Mouse (Mus musculus) c-Kit-positive CD71-negative TER-119-negative erythroid progenitor cells, embryonic 14.5 days (primary cell): ENCODE data around the gene Npff.

Experiments
- DNase-seq: peaks from one replicate; pipeline ENCODE4 v3.0.0-alpha.2; 2013; ENCODE audit warnings: low read depth

Npff gene

DNA sequence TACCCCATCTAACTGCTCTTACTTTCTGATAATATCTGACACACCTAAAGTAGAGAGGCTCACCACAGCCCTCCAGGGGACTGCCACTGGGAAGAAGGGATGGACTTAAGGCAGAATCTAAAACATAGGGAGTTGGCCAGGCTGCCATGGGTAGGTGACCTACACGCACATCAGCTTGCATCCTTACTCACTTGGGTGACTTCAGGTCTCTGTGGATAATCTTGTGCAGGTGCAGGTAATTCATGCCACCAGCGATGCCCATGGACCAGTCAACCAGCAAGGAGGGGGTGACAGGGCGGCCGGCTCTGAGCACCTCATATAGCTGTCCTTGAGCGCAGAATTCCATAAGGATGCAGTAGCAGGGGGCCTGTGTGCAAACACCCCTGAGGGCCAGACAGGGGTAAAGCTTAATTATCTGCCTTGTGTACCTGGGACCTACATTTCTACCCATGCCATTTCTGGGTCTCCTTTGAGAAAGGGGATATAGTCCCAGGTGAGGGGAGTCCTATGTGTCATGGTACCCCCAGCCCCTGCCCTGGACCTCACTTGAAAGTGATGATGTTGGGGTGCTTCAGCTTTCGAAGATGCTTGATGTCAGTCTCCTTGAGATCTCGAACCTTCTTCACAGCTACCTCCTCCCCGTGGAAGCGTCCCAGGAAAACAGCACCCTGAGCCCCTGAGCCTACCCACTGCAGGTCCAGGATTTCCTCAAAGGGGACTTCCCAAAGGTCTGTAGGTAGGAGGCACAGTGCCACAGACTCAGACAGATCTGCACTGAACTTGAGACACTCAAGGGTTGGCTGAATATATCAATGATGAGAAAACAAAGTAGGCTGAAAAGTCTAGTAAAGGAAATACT, 20.6 kb downstream of the Npff start:
- no peak for DNase-seq

DNA sequence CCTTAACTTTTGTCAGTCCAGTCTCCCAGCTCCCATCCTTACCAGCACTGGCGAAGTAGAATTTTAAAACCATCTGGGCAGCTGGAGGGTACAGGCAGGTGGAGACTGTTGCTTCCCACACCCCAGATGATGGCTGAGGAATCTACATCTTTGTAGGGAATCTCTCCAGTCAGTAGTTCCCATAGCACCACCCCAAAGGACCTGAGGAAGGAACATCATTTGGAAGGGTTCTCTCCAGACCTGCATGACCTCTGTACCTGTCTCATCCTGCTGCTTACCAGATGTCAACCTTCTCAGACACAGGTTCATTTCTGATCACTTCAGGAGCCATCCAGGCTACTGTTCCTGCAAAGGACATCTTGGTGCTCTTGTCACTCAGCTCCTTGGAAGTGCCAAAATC, 21.3 kb downstream of the Npff start, which contains the start of gene Gm10337:
Gene Gm10337, plus strand, starts transcription at position 276 of the 400 bp plus-strand sequence.
- DNase-seq = no peak

DNA sequence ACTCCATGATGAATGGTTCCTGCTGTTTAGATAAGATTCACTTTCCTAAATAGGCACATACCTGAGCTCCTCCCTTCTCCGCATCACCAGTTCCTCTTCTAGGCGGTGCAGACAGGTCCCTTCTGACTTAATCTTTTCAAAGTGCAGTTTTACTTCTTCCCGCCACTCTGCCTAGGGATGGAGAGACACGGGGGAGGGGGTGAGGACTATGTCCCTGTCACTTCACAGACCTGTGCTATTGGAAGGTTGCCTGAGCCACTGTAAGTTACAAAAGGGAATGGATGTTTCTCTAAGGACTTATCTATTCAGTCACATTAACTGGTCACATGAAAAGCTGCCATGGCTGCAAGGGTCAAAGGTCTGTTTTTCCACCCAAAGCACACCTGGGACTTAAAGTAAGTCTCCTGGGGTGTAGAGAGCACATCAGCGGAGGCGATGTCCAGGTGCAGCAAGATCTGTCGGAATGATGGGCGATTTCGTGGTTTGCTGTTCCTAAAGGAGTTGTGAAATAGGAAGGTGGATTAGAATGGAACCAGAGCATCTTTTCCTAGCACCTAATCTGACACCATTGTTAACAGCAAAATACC, 22.4 kb downstream of the Npff start:
- DNase-seq = no peak

DNA sequence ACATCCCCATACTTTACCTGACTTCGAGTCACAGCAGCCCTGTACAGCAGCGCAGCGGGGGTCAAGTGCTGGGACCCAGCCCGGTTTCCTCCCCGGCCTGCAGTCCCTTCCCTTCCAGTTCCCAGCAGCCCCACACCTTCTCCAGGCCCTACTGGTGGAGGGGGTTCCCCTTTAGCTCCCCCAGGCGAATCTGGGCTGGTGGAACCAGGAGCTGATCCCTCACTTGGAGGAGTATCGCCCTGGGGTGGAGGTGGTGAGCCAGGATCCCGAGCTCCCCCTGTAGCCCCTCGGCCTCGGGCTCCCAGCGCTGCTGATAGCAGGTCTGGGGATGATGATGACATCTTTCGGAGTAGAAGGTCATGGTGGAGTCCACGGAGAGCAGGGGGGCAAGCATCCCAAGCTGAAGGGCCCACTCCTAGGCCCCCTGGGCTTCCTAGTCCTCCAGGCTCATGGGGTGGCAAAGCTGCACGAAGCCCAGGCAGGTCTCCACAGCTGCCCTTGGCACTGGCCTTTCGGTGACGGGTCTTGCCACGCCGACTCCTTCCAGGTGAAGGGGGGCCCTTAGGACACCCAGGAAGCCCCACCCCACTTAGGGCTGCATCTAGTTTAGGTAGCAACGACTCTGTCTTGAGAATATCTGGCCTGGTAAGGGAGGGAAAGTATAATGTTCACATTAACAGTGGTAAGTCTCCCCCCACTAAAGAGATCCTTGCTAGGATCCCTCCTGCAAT, 23.5 kb downstream of the Npff start:
- no peak for DNase-seq

DNA sequence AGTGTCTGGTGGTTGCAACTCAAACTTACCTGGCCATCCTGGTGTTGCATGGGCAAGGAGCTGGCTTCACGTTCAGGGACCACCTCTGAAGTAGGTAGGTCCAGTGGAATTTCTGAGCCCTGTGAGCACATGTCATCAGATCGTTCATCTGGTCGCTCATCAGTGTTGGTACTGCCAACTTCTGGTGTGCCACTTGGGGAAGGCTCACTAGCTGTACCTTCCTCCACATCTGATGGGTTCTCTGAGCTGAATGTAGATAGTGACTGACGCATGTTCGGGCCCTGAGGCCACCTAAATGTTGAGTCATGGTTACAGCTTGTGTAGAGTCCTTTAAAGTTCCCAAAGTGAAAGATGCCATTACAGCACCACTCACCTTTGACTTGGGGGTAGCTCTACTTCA, 24.3 kb downstream of the Npff start:
- no peak for DNase-seq

DNA sequence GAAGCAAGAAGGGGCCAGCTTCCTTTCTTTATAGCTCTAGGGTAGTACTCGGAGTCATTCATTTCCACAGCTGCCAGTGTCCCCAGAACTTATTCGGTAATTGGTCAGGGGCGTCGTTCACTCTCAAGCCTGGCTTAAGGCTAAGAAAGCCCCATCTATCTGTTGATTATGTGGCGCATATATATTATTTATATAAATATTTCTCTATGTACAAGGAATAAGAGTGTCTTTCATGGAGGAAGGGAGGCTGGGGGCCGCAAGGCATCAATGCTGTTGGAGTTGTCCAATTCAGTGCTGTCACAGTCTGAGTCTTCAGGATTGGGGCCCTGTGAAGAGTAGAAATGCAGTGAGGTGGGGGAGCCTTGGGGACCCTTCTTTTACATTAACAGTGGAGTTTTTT, 24.9 kb downstream of the Npff start:
- DNase-seq = no peak

DNA sequence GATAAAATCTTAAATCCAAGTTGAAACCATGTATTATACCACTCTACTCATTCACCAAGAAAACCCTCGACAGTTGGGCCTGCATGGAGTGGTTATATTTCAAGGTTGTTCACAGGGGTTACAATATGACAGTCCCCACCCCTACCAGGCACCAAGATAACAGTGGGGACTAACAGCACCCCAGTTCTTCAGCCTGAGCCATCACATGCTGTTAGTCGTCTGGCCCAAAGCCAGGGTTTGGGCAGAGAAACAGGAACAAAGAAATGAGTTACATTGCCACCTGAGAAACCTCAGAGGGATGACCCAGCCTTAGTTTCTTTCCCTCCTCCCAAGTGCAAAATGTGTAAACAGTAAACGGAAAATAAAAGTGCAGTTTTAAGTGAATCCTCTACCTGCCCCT, 25.4 kb downstream of the Npff start:
- no peak for DNase-seq

DNA sequence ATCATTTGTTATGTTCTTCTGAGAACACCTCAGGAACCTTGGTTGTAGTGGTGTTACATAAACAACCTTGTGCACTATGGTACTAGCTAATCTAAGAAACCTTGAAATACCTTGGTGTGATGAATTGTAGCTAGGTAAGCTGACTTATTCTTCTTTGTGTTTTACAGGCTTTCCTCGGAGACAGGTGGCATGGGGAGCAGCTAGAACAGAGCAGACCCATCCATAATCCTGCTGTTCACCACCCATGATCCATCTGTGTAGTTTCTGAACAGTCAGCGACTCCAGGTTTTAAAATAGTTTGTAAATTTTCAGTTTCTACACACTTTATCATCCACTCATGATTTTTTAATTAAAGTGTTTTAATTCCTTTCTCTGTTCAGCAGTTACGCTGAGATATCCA, 26.4 kb downstream of the Npff start:
- DNase-seq = no peak

DNA sequence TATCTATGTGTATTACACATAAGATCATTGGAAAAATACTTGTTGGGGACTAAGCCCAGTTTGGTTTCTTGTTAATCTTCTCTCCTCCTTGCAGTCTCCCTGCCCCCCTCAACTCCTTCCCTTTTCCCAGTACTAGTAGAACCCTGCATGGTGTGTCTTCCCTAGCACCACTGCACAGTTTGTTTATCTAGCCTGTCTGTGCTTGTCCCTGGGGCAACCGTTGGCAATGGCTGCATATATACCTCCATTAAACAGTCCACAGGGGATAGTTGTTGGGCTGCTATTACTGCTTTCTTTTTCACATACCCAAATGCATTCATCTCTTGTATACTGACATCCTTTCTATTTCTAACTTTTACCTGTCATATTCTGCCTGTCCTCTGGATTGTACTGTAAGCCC, 37.1 kb downstream of the Npff start:
- no peak for DNase-seq

DNA sequence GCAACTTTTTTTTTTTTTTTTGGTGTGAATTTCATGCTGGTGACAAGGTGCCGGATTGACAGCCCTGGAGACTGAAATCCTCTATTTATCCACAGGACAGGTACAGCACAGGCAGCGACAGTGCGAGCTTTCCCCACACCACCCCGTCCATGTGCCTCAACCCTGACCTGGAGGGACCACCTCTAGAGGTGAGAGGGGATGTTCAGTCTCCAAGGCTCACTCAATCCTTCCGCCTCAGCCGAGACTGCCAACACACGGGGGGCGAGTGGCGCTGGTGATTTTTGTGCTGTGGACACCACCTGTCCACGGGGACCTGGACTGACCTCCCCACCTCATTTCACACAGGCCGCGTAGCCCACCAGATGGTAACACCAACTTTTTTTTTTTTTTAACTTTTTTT, 38.9 kb downstream of the Npff start:
- no peak for DNase-seq

DNA sequence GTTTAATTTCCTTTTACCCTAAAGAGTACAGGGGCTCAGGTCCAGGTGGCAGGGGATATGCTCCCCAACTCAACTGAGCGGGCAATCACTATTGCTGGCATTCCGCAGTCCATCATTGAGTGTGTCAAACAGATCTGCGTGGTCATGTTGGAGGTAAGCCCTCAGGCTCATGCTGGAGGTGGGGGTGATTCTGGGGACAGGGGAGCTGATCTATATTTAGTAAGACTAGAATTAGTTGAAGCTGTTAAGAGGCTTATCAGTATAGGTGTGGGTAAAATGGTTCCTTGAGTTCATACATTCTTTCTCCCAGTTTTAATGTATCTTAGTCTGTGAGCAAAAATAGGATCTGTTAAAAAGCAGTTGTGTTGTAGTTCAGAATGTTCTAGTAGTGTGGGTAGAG, 41.6 kb downstream of the Npff start:
- no peak for DNase-seq

DNA sequence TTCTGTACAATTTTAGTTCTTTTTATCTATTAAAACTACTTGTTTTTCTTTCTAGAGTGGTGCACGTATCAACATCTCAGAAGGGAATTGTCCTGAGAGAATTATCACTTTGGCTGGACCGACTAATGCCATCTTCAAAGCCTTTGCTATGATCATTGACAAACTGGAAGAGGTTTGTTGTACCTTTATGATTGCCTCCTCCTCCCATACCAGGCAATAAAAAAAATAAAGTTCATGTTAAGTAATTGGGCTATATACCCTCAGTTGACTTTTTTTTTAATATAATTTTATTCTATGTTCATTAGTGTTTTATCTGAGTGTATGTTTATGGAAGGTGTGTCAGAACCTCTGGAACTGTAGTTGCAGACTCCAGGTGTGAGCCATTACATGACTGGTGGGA, 50.2 kb downstream of the Npff start:
- DNase-seq = no peak
